In genomic region chr1:40931374-40931773, GRCm38 (mm10) we compare ENCODE assay signal across 29 mouse cellular contexts.
DNase-seq lines count a peak whose midpoint lies in the region; ATAC-seq and TF ChIP-seq lines count a peak whose summit lies in the region.
"Had no signal": no experiment of that assay in that cellular context is flagged by ENCODE, and none has a peak within 500 bp of the region (broad histone marks: within the 10 kb centered on the region; RNA-seq: fewer than 3 reads in every experiment).

No protein-coding gene starts in this region.

- H3K4me2 ChIP-seq in kidney, postnatal 0 days (ENCODE audit: low read length), result no peak overlapping the region
- H3K4me2 ChIP-seq in stomach, embryonic 16.5 days (ENCODE audit: low read depth, low read length), result no peak overlapping the region
- H3K4me2 ChIP-seq in stomach, postnatal 0 days (replicated peaks; ENCODE audit: low read depth), result no peak overlapping the region
- H3K4me2 ChIP-seq: forebrain, embryonic 13.5 days; heart, embryonic 12.5 days; hindbrain, embryonic 13.5 days; liver, embryonic 15.5 days; neural tube, embryonic 15.5 days; stomach, embryonic 15.5 days had no signal

- no peaks in the 10 kb centered on the region for H3K4me1 ChIP-seq in kidney, postnatal 0 days (replicated peaks; ENCODE audit: insufficient read depth, low read length)
- no peaks in the 10 kb centered on the region for H3K4me1 ChIP-seq in stomach, embryonic 16.5 days (ENCODE audit: control insufficient read depth, insufficient read depth, low read length)
- H3K4me1 ChIP-seq in stomach, postnatal 0 days (replicated peaks; ENCODE audit: control insufficient read depth, insufficient read depth), result no peaks in the 10 kb centered on the region
- H3K4me1 ChIP-seq: forebrain, embryonic 13.5 days; heart, embryonic 12.5 days; hindbrain, embryonic 13.5 days; liver, embryonic 15.5 days; megakaryocyte, embryonic 14.5 days; neural tube, embryonic 15.5 days; stomach, embryonic 15.5 days had no signal

- no peaks in the 10 kb centered on the region for H3K36me3 ChIP-seq in kidney, postnatal 0 days (ENCODE audit: insufficient read depth, low read length)
- no peaks in the 10 kb centered on the region for H3K36me3 ChIP-seq in stomach, embryonic 16.5 days (ENCODE audit: control insufficient read depth, insufficient read depth, low read length)
- H3K36me3 ChIP-seq in stomach, postnatal 0 days (ENCODE audit: control insufficient read depth, insufficient read depth, low read length), result no peaks in the 10 kb centered on the region
- H3K36me3 ChIP-seq: heart, embryonic 12.5 days; hindbrain, embryonic 13.5 days; liver, embryonic 15.5 days; neural tube, embryonic 15.5 days; stomach, embryonic 15.5 days had no signal

- ATAC-seq in kidney, postnatal 0 days (replicated peaks; ENCODE audit: low FRiP score, low read depth), result no peak
- peak; percentile 44; the same call in 1 of the 2 replicates for ATAC-seq in stomach, embryonic 16.5 days (ENCODE audit: insufficient read depth, low FRiP score)
- no peak for ATAC-seq in stomach, postnatal 0 days (ENCODE audit: low FRiP score, low TSS enrichment)
- no peak for ATAC-seq in megakaryocyte, adult 5-6 weeks (ENCODE audit: poor library complexity, severe bottlenecking)
- ATAC-seq: forebrain, embryonic 13.5 days; intestine, embryonic 16.5 days; Patski had no signal

- 29% methylated on average over 5 of the region's 5 CpGs for WGBS in kidney, postnatal 0 days
- WGBS in stomach, embryonic 16.5 days, result 42% methylated on average over 5 of the region's 5 CpGs
- WGBS in stomach, postnatal 0 days, result 52% methylated on average over 5 of the region's 5 CpGs

- no peak for TF ChIP-seq EP300 in stomach, postnatal 0 days (optimal IDR thresholded peaks at IDR 0.05)

- no peak overlapping the region for H3K4me3 ChIP-seq in gastrocnemius, adult 2 months
- H3K4me3 ChIP-seq in kidney, postnatal 0 days (replicated peaks; ENCODE audit: low read depth, low read length), result no peak overlapping the region
- H3K4me3 ChIP-seq in stomach, embryonic 16.5 days (replicated peaks; ENCODE audit: low read length), result no peak overlapping the region
- no peak overlapping the region for H3K4me3 ChIP-seq in stomach, postnatal 0 days (ENCODE audit: low read depth, low read length)
- H3K4me3 ChIP-seq: forebrain, embryonic 13.5 days; heart, adult 2 months; heart, embryonic 12.5 days; hindbrain, embryonic 13.5 days; liver, embryonic 15.5 days; megakaryocyte, embryonic 14.5 days; neural tube, embryonic 15.5 days; stomach, embryonic 15.5 days had no signal

- peak; percentile 17 for DNase-seq in gastrocnemius, adult 2 months
- DNase-seq in gastrocnemius, postnatal 10 days, result no peak
- peak; percentile 50 for DNase-seq in kidney, postnatal 0 days (ENCODE audit: low spot score)
- no peak for DNase-seq in kidney, adult 18-20 months
- DNase-seq in stomach, postnatal 0 days (ENCODE audit: low spot score), result no peak
- no peak for DNase-seq in left cerebral cortex, adult 9 months (ENCODE audit: low spot score in 2 of 2)
- DNase-seq: adrenal gland, postnatal 10 days; cerebellum, adult 11 months; cerebellum, adult 9-10 months; gastrocnemius, postnatal 25 days; heart, adult 2 months; heart, postnatal 4 days; left cerebral cortex, postnatal 4 days; lung, postnatal 36 days; midbrain, embryonic 14.5 days; right cerebral cortex, postnatal 25 days; thymus, adult 18-20 months; thymus, postnatal 25 days had no signal

- TF ChIP-seq CTCF in gastrocnemius, adult 2 months (IDR thresholded peaks at IDR 0.05), result no peak
- no peak for TF ChIP-seq CTCF in kidney, postnatal 0 days (IDR thresholded peaks at IDR 0.05; ENCODE audit: low read depth)
- no peak for TF ChIP-seq CTCF in stomach, postnatal 0 days (IDR thresholded peaks at IDR 0.05; ENCODE audit: low read depth)

- H3K9ac ChIP-seq in kidney, postnatal 0 days (ENCODE audit: low read depth, low read length), result no peak overlapping the region
- no peak overlapping the region for H3K9ac ChIP-seq in stomach, embryonic 16.5 days (ENCODE audit: low read length)
- no peak overlapping the region for H3K9ac ChIP-seq in stomach, postnatal 0 days (ENCODE audit: low read length)
- H3K9ac ChIP-seq: forebrain, embryonic 13.5 days; heart, embryonic 12.5 days; hindbrain, embryonic 13.5 days; liver, embryonic 15.5 days; neural tube, embryonic 15.5 days; stomach, embryonic 15.5 days had no signal

- H3K27me3 ChIP-seq in kidney, postnatal 0 days (ENCODE audit: insufficient read depth, low read length), result no peaks in the 10 kb centered on the region
- no peaks in the 10 kb centered on the region for H3K27me3 ChIP-seq in stomach, embryonic 16.5 days (ENCODE audit: control insufficient read depth, insufficient read depth, low read length)
- no peaks in the 10 kb centered on the region for H3K27me3 ChIP-seq in stomach, postnatal 0 days (ENCODE audit: control insufficient read depth, insufficient read depth, low read length)
- H3K27me3 ChIP-seq: forebrain, embryonic 13.5 days; heart, embryonic 12.5 days; hindbrain, embryonic 13.5 days; liver, embryonic 15.5 days; megakaryocyte, embryonic 14.5 days; neural tube, embryonic 15.5 days; Patski; stomach, embryonic 15.5 days had no signal

- intact Hi-C loops in gastrocnemius, adult 2 months (cut with DNase I), result no loop called here

- H3K9me3 ChIP-seq in kidney, postnatal 0 days (replicated peaks; ENCODE audit: low read length), result no peaks in the 10 kb centered on the region
- H3K9me3 ChIP-seq in stomach, embryonic 16.5 days (replicated peaks; ENCODE audit: control insufficient read depth, low read length), result no peaks in the 10 kb centered on the region
- no peaks in the 10 kb centered on the region for H3K9me3 ChIP-seq in stomach, postnatal 0 days (ENCODE audit: control insufficient read depth, low read length)
- H3K9me3 ChIP-seq: forebrain, embryonic 13.5 days; heart, embryonic 12.5 days; hindbrain, embryonic 13.5 days; liver, embryonic 15.5 days; neural tube, embryonic 15.5 days; stomach, embryonic 15.5 days had no signal

- H3K27ac ChIP-seq in gastrocnemius, adult 2 months, result no peak overlapping the region
- no peak overlapping the region for H3K27ac ChIP-seq in kidney, postnatal 0 days
- H3K27ac ChIP-seq in stomach, embryonic 16.5 days (ENCODE audit: low read length), result no peak overlapping the region
- no peak overlapping the region for H3K27ac ChIP-seq in stomach, postnatal 0 days (replicated peaks)
- H3K27ac ChIP-seq: forebrain, embryonic 13.5 days; heart, adult 2 months; hindbrain, embryonic 13.5 days; liver, embryonic 15.5 days; neural tube, embryonic 15.5 days; stomach, embryonic 15.5 days had no signal

Comparison
In these comparisons a context has a peak if more than half of its experiments do, and no peak if none do; other contexts are left out.
1. DNase-seq: peak in gastrocnemius, adult 2 months (single experiment) and kidney, postnatal 0 days (single experiment); none in gastrocnemius, postnatal 10 days (single experiment), kidney, adult 18-20 months (single experiment), stomach, postnatal 0 days (single experiment) and left cerebral cortex, adult 9 months (0 of 2).